Mouse (Mus musculus) fibroblast of lung, adult 2 months (primary cell): Measurements from ENCODE around the gene Ppp2r5a.
A peak's percentile ranks its signal among the peaks of the same experiment; 100 is the strongest.

ENCODE experiments used
- DNase-seq: peaks from one replicate; pipeline ENCODE4 v3.0.0-alpha.2; 2011; ENCODE audit warnings: low read depth

The Ppp2r5a gene

DNA sequence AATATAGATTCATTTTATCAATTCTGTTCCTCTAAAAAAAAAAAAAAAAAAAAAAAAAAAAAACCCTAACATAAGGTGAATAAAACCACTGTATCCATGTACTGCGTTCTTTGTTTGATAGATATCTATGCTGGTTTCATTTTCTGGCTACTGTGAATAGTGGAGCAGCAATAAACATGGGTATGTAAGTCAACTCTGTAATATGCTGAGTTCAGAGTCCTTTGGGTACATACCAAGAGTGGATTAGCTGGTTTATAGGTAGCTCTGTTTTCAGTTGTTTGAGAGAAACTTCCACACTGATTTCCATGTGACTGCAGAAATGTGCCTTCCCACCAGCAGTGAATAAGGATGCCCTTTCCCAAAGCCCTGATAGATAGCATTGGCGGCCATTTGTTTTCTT, 25.0 kb downstream of the Ppp2r5a start:
- no peak for DNase-seq

DNA sequence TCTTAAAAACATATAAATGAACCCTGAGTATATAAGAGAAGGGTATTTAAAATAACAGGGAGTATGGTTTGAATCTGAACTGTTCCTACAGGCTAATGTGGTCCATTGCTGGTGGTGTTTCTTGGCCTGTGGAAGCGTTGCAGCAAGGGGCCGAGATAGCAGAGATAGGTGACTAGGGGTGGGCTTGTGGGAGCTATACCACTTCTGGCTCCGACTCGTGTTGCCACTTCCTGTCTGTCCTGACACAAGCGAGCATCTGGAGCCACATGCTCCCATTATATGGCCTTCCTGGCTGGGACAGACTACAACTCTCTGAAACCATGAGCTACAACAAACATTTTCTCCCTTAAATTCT, 27.5 kb downstream of the Ppp2r5a start:
- DNase-seq: no peak

DNA sequence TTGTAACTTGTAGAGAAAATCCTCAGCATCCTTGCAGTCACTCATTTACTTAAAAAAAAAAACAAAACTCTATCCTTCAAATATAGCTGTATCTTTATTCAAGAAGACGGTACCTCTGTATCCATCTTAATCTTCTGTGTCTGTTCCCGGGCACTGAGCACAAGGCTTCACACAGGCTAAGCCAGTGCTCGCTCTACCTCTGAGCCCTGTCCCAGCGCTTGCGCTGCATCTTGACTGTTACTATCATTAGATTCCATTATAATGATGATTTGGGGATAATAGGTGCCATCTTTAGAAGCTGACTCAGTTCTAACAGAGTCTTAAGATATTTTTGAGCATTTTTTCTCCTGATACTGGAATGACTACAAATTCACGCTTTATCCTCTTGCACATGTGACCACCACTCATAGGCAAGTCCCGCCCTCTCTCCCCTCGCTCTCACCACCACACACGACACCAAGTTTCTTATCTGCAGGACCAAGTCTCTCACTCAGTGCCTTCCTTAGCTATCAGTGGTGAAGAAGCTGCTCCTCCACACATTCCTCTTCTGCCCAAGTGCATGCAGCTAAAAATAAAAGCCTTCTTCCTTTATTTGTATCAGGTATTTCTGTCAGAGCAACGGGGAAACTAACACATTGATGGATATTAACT, 28.0 kb downstream of the Ppp2r5a start:
- no peak for DNase-seq

DNA sequence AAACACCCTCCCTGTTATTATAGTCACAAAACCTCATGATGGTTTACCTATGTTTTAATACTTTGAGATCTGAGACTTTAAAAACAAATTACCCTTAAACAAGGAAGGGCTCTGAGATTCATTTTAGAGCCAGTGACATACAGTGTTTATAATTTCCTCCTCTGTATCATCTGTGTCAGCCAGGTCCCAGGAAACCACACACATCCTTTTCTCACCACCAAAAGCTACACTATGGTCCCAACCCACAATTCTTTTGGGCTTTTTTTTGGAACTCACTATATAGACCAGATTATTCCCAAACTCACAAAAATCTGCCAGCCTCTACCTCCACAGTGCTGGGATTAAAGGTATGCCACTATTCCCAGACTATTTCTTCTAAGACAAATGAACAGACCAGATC, 33.9 kb downstream of the Ppp2r5a start:
- no peak for DNase-seq

DNA sequence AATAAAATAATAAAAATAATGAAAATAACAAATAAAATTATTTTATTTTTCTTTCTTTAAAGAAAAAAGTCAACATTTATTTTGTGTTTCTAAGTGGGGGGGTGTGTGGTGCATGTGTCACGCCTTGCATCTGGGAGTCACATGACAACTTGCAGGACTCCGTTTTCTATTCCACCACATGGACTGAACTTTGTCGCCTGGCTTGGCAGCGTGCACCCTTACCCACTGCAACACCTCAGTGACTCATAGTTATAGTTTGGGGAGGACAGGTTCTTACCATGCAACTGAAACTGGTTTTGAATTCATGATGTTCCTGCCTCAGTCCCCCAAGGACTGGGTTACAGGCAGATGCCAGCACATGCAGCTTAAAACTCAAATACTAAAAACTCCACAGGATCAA, 34.9 kb downstream of the Ppp2r5a start:
- DNase-seq: no peak

DNA sequence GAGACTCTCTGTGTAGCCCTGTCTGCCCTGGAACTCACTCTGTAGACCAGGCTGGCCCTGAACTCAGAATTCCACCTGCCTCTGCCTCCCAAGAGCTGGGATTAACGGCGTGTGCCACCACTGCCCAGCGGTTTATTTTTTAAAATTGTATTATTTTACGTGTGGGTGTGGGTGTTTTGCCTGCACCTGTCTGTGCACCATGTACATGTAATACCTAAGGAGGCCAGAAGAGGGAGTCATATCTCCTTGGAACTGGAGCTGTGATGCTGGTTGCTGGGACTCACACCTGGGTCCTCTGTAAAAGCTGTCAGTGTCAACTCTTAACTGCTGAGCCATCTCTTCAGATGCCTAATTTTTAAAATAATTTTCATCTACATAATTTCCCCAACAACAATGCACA, 38.6 kb downstream of the Ppp2r5a start:
- DNase-seq: no peak

DNA sequence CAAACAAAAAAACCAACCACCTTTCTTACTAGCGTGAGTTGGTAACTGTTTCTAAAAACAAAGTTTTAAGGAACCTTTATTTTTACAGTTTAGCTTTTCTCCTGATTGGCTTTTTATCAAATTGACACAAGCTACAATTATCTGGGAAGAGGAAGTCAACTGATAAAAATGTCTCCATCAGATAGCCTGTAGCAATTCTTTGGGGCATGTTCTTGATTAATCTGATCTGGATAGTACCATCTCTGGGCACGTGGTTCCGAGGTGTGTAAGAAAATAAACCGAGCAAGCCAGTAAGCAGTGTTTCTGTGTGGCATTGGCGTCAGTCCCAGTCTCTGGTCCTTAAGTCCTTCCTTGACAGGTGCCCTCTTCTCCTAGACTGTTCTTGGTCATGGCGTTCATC, 40.7 kb downstream of the Ppp2r5a start:
- DNase-seq: no peak

DNA sequence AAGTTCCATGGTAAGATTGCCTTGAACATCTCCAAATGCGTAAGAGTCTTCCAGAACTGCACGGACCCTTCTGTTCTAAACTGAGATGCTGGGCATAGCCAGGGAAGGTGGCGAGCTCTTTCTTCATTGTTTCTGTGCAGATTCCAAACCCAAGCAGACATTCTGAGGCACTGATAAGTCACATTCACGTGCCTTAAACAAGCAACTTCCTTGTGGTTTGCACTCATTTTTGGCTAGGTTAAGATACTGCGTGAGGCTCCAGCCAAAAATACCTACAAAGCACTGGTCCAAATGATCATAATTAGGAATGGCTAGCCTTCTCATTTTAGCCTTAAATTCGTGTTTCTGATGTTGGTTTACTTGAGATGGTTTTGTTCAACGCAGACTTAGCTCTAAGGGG, 43.6 kb downstream of the Ppp2r5a start:
- DNase-seq: no peak

DNA sequence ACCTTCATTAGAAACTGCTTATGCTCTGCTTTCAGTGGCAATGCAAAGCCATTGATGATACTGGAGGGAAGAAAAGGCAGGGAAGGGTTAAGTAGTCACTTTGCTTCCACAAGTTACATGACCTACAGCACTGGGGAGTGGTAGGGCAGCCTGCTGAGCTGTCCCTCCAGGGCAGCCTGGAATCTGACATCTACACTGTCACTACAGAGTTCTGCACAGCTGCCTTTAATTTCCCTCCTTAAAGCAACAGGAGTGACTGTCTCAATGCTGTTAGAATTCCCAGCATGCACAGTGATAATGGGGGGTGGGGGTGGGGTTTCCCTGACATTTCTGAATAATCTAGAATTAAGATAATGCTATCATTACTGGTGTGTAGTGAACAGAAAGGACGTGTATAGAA, 46.1 kb downstream of the Ppp2r5a start:
- DNase-seq: no peak

DNA sequence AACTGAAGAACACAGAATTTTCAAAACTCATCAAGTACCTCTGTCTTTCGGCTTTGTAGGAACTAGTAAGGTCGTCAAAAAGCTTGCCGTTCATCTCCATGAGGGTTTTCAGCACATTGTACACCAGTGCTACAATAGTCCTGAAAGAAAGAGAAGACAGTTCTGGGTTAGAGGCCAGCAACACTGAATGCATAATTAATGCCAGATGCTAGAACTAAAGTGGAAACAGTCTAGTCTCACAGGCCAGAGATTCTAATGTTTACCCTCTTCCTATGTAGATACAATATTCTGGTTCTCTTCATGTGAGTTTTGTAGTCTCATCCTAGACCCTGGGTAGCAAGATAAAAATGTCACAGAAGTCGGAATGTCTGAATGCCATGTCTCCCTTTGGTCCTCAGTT, 49.2 kb downstream of the Ppp2r5a start:
- no peak for DNase-seq

DNA sequence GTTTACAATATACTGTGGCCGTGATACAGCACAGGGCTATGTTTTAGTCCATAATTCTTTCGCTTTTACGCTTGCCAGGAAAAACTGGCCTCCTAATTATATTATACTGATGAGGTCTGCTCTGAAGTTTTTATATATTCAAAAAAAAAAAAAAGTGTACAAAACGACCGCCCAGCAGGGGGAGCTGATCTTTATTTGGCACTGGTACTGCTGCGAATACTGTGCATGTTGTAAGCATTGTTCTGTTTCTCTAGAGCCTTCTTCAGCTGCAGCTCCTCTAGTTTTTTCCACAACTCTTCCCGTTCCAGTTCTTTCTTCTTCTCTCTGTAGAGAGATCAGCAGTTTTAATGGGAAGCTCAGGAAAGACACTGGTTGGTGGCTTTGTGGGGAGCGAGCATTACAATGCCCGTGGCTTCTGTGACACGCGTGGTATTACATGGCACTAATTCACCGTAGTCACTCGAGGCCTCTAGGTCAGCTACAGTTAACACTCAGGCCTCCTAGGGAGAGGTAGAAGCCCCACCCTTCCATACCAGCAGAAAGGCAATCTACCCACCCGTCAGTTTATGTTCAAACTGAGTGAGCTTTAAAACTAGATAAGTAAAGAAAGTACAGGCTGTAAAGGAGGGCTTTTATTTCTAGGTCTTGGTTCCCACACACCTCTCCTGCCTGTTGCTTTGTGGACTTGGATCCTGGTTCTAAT, 50.1 kb downstream of the Ppp2r5a start:
- peak; percentile 42 for DNase-seq

DNA sequence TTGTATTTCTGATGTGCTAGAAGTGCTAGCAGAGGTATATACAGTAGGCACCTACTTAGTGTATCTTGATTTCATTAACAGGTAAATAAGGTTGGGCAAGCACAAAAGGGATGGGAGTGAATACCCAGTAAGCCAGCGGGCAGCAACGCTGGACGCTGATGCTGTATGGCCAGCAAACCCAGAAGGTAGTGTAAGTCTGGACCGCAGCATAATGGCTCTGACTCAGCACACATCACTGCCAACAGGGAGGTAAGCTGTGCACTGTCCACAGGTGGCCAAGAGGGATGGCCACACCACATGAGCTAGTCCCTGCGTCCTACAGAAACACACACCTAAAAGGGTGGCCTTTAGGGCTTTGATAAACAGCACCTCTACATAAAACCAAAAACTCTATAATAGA, 52.7 kb downstream of the Ppp2r5a start:
- no peak for DNase-seq

DNA sequence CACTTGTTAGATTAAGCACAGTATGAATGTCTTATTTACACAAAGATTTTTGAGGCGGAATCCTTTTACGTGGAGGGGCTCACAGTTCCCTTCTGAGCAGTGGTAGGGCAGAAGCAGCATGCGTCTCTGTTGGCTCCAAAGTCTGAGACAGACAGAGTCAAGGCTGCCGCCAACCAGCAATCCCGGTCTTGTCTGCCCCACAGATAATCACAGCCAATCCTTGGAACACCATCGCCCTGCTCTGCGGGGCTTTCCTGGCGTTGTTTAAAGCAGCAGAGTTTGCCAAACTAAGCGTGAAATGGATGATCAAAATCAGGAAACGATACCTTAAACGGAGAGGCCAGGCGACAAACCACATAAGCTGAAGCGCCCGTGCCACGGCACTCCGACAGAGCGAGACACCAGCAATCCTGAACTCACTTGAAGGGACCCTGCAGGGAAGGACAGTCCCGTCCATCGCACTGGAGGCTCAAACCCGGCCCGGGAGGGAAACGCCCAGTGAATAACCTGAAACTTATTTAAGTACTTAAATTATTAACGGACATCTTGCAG, 53.5 kb downstream of the Ppp2r5a start:
- DNase-seq: no peak

DNA sequence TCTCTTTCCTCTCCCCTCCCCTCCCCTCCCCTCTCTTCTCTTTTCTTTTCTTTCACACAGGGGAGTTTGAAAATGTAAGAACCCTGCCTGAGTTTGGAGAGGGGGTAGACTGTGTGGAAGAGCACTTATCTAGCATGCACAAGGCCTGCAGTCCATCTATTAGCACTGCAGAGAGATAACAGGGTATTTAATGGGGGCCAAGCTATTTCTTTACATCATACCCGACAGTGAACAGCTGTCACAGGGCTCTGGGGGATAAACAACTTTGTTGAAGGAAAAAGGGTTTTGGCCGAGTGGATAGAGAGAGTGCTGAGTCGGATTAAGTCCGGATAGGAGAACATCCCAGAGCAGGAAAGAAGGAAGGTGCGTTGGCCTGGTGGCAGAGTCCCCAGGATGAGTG, 54.1 kb downstream of the Ppp2r5a start:
- DNase-seq: no peak

DNA sequence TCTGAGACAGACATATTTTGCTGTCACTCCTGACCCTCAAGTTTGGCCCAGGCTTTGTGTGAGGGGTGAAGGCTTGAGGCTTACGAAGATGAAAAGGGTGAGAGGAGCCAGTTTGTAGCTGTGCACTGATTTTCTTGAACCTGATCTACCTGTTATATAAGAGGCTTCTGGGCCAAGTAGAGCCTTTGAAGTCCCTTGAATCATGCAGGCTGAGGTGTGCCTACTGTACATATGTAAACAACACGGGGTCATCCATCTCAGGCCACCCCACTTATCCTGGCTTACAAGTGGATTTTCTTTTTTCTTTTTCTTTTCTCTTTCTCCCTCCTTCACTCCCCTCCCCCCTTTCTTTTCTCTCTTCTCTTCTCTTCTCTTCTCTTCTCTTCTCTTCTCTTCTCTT, 54.5 kb downstream of the Ppp2r5a start:
- no peak for DNase-seq

DNA sequence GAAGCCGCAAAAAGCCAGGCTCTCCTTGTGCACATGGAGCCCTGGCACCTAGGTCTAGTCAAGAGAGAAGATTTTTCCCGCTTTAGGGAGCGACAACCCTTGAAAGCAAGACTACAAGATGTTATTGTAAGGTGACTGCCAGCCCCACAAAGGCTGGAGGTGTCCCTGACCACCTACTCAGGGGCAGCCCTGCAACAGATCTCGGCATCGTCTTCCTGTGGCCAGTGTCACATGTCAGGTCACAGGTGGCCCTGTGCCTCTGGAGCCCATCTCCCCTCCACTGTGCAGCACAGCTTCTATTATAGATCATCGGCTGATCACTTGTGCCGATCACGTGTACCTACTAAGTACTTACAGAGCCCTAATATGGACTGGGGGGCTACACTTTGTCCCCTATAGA, 55.5 kb downstream of the Ppp2r5a start:
- DNase-seq: no peak

DNA sequence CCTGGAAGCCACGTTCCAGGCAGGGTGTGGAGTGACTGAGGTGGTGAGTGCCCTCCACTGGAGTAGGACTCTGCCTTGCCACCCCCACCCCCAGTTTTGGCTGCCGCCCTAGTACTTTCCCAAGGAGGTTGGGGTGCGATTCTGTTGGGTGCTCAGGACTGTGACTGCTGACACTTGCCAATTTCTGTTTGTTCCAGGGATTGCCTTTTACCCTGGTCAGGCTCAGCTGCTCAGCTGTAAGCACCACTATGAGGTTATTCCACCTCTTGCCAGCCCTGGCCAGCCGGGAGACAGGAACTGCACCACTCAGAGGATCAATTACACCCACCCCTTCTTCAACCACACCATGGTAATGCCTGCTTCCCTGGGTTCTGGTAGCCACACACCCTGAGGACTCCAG, 62.5 kb downstream of the Ppp2r5a start:
- DNase-seq: no peak

DNA sequence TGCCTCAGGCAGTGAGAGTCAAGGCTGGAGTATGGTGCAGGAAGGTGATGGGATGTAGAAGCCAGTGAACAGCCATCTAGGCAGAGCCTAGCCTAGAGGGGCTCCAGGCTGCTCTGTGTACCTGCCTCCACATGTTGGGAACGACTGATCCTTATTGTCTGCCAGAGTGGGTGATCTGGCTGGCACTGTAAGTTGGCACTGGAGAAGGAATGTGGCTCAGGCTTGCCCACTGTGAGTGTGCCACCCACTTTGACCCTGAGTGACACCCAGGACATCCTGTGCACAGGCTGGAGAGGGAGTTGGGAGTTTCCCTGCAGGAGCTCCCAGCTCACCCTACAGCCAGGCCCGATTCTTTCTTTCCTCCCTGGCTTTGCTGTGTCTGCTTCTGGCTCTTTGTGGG, 63.2 kb downstream of the Ppp2r5a start:
- DNase-seq: no peak

DNA sequence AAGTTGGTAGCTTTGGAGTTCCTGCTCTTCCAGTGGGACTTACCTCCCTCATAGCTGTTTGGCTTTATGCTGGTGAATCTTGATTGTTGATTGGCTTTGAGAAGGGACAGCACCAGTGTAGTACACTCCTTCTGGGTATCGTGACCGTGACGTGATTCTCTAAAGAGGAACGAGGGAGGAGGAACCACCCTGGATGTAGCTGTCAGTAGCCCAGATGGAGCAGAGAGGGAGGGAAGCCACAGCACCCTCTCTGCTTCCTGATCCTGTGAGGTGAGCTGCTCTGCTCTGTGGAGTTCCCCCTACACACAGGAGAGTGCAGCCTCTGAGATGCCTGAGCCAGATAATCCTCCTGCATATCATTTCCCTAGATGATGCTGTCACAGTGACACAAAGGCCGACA, 68.6 kb downstream of the Ppp2r5a start:
- no peak for DNase-seq

DNA sequence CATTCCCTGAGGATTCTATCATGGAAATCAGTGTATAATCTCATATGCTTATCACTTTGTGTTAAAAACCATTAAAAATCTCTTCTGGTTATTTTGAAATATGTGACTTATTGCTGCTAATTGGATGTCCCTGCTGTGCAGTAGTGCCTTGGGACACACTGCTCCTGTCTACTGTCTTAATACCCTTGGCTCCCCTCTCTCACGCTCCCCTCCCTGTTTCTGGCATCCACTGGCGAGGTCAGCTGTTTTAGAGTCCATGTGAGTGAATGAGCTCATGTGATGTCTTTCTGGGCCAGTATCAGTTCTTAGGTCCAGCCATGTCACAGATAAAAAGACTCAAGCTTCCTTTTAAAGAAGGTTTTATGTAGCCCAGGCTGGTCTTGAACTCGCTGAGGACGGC, 72.7 kb downstream of the Ppp2r5a start:
- DNase-seq: no peak

DNA sequence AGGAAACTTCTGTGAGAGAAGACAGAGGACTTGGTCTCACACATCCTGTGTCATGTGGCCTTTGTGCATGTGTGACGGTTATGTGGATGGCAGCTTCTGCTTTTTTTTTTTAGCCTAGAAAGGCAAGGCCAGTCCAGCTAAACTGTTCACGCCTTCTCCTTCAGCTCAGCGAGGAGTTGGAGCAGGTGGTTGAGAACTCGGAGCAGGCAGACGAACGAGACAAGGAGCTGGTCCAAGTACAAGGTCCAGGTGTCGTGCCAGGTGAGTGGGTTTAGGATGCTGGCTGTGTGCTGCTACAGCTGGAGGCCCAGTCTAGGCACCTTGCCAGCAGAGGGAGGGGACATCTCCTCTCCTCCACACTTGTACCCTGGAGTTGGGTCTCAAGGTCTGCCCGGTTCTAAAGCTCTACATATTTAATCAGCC, 75.0 kb downstream of the Ppp2r5a start:
- no peak for DNase-seq

DNA sequence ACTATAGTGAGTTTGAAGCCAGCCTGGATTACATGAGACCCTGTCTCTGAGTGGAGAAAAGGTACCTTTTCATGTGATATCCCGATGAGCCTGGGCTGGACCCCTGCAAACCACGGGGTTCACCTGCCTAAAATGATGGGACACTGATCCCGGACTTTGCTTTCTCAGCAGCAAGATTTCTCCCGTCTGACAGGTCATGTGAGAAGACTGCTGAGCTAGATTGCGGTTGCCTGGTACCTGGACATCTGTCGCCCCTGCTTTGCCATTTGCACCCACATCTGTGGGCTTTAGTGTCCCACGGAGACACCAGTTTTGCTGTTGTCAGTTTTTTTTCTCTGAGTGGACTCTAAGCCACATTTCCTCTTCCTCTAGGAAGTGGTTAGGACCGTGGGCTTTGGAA, 75.8 kb downstream of the Ppp2r5a start:
- DNase-seq: no peak

DNA sequence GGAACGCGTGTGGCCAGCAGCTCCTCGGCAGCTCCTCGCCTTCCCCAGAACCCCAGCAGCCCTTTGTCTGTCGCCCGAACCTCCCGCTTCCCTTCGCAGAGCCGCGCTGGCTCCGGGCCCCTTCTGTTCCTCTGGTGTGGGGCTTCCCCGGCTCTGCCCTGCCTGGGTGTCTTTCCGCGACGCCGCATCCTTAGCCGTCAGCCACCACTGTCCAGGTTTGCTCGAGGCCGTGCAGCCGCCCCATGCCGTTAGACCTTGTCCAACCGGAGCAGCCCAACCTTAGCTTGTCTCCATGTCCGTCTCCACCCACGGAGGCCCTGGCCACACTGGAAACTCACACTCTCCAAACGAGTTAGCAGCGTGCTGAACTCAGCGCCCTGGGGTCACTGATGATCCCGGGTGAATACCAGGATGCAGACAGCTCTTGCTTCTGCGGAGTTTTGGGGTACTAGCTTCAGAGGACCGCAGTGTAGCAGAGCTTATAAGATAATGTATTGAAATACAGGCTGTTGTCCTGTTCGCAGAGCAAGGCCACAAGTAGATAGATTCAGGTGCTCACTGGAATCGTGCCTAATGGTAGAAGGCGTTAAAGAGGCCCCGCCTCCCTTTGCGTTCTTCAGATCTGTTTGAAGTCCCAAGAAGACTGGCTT, 76.7 kb downstream of the Ppp2r5a start:
- DNase-seq: no peak
